Mouse (Mus musculus): Measurements from ENCODE around the gene Grwd1. TPM values are rescaled to one million over a fixed set of nuclear protein-coding genes. Genes with fewer than 3 reads are reported as not detected.
A peak's percentile ranks its signal among the peaks of the same experiment; 100 is the strongest.

The Grwd1 gene
- polyA plus RNA-seq, 1 experiment, result 11.8 TPM

DNA sequence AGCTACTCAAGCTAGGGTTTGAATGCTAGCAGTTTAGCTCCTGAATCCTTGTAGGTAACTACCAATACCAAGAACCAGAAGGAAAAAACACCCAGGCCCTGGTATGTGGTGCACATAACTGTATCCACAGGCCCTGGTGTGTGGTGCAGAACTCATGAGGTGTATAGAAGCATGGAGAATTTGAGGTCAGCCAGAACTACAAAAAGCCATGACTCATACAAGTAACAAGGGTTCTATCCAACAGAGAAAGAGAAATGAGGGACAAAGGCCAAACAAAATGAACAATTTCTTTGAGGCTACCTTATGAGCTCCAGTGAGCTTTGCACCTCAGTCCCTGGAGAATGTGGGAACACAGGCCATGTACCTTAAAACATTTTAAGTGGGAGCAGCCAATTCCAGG is 9.8 kb downstream of the Grwd1 start:
- no peak for DNase-seq
- H3K4me1 ChIP-seq (ENCODE audit: control insufficient read depth, insufficient read depth, low read length), result no peaks in the 10 kb centered on the region
- no peak for TF ChIP-seq POLR2A (IDR thresholded peaks at IDR 0.05; ENCODE audit: borderline replicate concordance, extremely low read depth, low read depth, low read length)
- no peak for TF ChIP-seq CTCF (IDR thresholded peaks at IDR 0.05; ENCODE audit: insufficient read depth, low read length)

DNA sequence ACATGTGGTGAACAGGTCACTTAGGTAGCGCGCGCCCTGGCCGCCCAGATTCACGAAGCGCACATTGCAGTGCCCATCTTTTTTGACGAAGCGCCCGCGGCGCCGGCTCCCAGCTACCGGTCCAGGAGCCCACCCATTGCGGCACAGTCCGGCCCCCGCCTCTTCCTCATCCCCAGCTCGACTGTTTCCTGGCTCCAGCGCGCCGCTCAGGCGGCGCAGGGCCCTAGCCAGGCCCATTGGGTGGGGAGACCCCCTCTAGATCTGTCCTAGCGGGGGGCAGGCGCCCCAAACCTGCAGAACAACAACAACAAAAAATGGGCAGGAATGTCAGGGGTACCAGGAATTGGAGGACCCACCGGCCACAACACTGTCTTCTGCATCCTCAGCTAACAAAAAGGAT is 10.9 kb downstream of the Grwd1 start:
- TF ChIP-seq POLR2A (IDR thresholded peaks at IDR 0.05; ENCODE audit: borderline replicate concordance, extremely low read depth, low read depth, low read length) (no peak), CTCF (IDR thresholded peaks at IDR 0.05; ENCODE audit: insufficient read depth, low read length) (no peak)
- H3K4me3 ChIP-seq (replicated peaks; ENCODE audit: extremely low read depth, low read depth, low read length), result no peak overlapping the region
- no peaks in the 10 kb centered on the region; the same call in 1 of the 2 replicates for H3K4me1 ChIP-seq (ENCODE audit: control insufficient read depth, insufficient read depth, low read length)
- DNase-seq, result no peak
- WGBS, result 13% methylated on average over 25 of the region's 25 CpGs

More for the DNA sequence above, 9.8 kb downstream of the Grwd1 start:
- no peak overlapping the region for H3K4me3 ChIP-seq (replicated peaks; ENCODE audit: extremely low read depth, low read depth, low read length)

- DNase-seq, result no peak
- TF ChIP-seq POLR2A (IDR thresholded peaks at IDR 0.05; ENCODE audit: borderline replicate concordance, extremely low read depth, low read depth, low read length), result no peak
- TF ChIP-seq CTCF (IDR thresholded peaks at IDR 0.05; ENCODE audit: insufficient read depth, low read length), result no peak
- peaks cover 6% of the 10 kb centered on the region for H3K4me1 ChIP-seq (ENCODE audit: control insufficient read depth, insufficient read depth, low read length)
- H3K4me3 ChIP-seq (replicated peaks; ENCODE audit: extremely low read depth, low read depth, low read length), result no peak overlapping the region
- WGBS, result 73% methylated on average over 2 of the region's 2 CpGs
Measured at GRCm38 (mm10) chr7:45815984-45816351, 14.8 kb downstream of the Grwd1 start.

GRCm38 (mm10) chr7:45815323-45815983 is 15.3 kb downstream of the Grwd1 start:
- TF ChIP-seq POLR2A (IDR thresholded peaks at IDR 0.05; ENCODE audit: borderline replicate concordance, extremely low read depth, low read depth, low read length) (no peak), CTCF (IDR thresholded peaks at IDR 0.05; ENCODE audit: insufficient read depth, low read length) (no peak)
- no peak overlapping the region for H3K4me3 ChIP-seq (replicated peaks; ENCODE audit: extremely low read depth, low read depth, low read length)
- 70% methylated on average over 10 of the region's 10 CpGs for WGBS
- no peak for DNase-seq
- peaks cover 6% of the 10 kb centered on the region for H3K4me1 ChIP-seq (ENCODE audit: control insufficient read depth, insufficient read depth, low read length)

GRCm38 (mm10) chr7:45814841-45815240 is 15.9 kb downstream of the Grwd1 start:
- H3K4me3 ChIP-seq (replicated peaks; ENCODE audit: extremely low read depth, low read depth, low read length), result peak overlapping the region; percentile 26
- no peak for DNase-seq

GRCm38 (mm10) chr7:45813787-45814779 is 16.7 kb downstream of the Grwd1 start, which contains the start of gene Cyth2:
Cyth2 (minus strand) TSS chr7:45814581.
- WGBS, result under 1% methylated on average over 92 of the region's 92 CpGs
- H3K4me3 ChIP-seq (replicated peaks; ENCODE audit: extremely low read depth, low read depth, low read length), result peak within 1 kb of the TSS; percentile 62
- DNase-seq, result peak; percentile 98
- TF ChIP-seq CTCF (IDR thresholded peaks at IDR 0.05; ENCODE audit: insufficient read depth, low read length), result no peak
- peak; percentile 79 for TF ChIP-seq POLR2A (IDR thresholded peaks at IDR 0.05; ENCODE audit: borderline replicate concordance, extremely low read depth, low read depth, low read length)
- H3K4me1 ChIP-seq (ENCODE audit: control insufficient read depth, insufficient read depth, low read length), result peaks cover 6% of the 10 kb centered on the region

More at GRCm38 (mm10) chr7:45814841-45815240, 15.9 kb downstream of the Grwd1 start:
- peaks cover 6% of the 10 kb centered on the region for H3K4me1 ChIP-seq (ENCODE audit: control insufficient read depth, insufficient read depth, low read length)
- TF ChIP-seq POLR2A (IDR thresholded peaks at IDR 0.05; ENCODE audit: borderline replicate concordance, extremely low read depth, low read depth, low read length), result no peak
- no peak for TF ChIP-seq CTCF (IDR thresholded peaks at IDR 0.05; ENCODE audit: insufficient read depth, low read length)
- 4% methylated on average over 5 of the region's 5 CpGs for WGBS

DNA sequence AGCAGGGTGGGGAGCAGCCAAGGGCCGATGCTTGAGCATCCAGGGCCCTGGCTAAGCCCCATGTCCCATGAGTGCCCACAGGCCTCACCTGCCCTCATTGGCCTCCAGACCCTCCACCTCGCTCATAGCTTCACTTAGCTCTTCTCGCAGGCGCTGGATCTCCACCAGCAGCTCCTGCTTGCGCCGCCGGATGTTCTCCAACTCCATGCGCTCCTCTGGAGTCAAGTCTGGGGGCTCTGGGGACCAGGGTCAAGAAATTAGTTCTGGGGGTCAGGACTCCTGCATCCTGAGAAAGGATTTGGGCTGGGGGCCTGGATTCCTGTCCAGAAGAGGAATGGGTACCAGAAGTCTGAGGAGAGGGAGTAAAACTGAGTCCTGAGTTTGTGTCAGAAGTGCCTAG is 17.8 kb downstream of the Grwd1 start:
- Histone ChIP-seq H3K4me1 (ENCODE audit: control insufficient read depth, insufficient read depth, low read length) (peaks cover 6% of the 10 kb centered on the region), H3K4me3 (replicated peaks; ENCODE audit: extremely low read depth, low read depth, low read length) (no peak overlapping the region)
- DNase-seq, result no peak
- WGBS, result 78% methylated on average over 8 of the region's 8 CpGs
- TF ChIP-seq CTCF (IDR thresholded peaks at IDR 0.05; ENCODE audit: insufficient read depth, low read length), result no peak
- no peak for TF ChIP-seq POLR2A (IDR thresholded peaks at IDR 0.05; ENCODE audit: borderline replicate concordance, extremely low read depth, low read depth, low read length)

DNA sequence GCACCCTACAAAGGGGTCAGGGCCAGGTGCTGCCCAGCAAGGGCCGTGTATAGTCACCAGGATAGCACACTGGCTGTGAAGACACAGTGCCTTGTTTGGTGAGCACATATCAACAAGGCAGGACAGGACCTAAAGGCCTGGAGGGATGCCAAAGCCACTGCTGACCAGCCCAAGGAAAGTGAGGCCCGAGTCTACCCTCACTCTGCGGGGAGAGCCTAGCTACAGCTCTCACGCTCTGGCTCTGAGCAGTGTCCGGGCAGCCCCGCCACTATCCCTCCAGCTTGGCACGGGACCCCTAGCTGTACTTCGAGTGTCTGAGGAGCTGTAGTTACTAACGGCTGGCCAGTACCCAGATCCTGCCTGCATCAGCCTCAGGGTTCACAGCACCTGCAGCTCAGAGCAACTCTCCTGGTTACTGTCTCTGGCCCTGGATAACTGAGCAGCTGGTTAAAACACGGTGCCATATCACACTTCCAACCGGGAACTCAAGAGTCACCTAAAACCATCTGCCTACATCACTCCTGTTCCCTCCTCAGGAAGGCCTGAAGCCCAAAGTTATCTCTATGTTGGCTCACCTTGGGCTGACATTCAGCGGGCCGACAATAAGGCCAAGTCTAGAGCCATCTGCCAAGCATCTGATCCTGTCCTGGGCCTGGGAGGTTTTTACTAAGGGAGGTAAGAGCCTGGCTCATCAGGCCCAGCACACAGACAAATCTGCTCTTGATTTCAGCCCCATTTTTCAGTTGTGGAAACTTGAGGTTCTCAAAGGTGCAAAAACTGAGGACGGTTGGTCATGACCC is 21.3 kb downstream of the Grwd1 start:
- H3K4me1 ChIP-seq (ENCODE audit: control insufficient read depth, insufficient read depth, low read length), result peaks cover 6% of the 10 kb centered on the region
- no peak overlapping the region for H3K4me3 ChIP-seq (replicated peaks; ENCODE audit: extremely low read depth, low read depth, low read length)
- no peak for TF ChIP-seq POLR2A (IDR thresholded peaks at IDR 0.05; ENCODE audit: borderline replicate concordance, extremely low read depth, low read depth, low read length)
- no peak for TF ChIP-seq CTCF (IDR thresholded peaks at IDR 0.05; ENCODE audit: insufficient read depth, low read length)
- WGBS, result 77% methylated on average over 14 of the region's 14 CpGs
- DNase-seq, result no peak

- WGBS, result 58% methylated on average over 10 of the region's 11 CpGs
- TF ChIP-seq POLR2A (IDR thresholded peaks at IDR 0.05; ENCODE audit: borderline replicate concordance, extremely low read depth, low read depth, low read length) (no peak), CTCF (IDR thresholded peaks at IDR 0.05; ENCODE audit: insufficient read depth, low read length) (no peak)
- H3K4me3 ChIP-seq (replicated peaks; ENCODE audit: extremely low read depth, low read depth, low read length), result no peak overlapping the region
- DNase-seq, result no peak
- peaks cover 6% of the 10 kb centered on the region for H3K4me1 ChIP-seq (ENCODE audit: control insufficient read depth, insufficient read depth, low read length)
Measured at GRCm38 (mm10) chr7:45808471-45808870, 22.3 kb downstream of the Grwd1 start.
